Mouse (Mus musculus): ENCODE data around the gene Ubtd2.
A peak's percentile ranks its signal among the peaks of the same experiment; 100 is the strongest.

The Ubtd2 gene

DNA sequence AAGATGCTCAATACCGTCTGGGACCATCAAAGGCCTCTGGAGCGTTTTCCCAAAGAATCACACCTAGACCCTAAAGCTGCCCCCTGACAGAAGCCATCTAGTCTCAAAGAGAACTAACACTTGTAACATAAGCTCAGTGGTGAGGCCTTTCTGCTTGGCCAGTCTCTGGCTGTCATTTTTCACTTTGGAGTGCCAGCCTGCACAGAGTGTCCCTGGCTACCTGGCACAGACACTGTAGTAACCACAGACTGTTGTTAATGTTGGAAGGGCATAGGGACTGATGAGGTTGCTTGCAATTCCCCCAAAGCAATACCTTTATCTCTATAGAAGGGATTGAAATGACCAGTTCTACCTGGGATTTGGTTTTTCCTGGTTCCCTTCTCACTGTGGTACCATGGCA is 66.1 kb downstream of the Ubtd2 start:
- DNase-seq: no peak

DNA sequence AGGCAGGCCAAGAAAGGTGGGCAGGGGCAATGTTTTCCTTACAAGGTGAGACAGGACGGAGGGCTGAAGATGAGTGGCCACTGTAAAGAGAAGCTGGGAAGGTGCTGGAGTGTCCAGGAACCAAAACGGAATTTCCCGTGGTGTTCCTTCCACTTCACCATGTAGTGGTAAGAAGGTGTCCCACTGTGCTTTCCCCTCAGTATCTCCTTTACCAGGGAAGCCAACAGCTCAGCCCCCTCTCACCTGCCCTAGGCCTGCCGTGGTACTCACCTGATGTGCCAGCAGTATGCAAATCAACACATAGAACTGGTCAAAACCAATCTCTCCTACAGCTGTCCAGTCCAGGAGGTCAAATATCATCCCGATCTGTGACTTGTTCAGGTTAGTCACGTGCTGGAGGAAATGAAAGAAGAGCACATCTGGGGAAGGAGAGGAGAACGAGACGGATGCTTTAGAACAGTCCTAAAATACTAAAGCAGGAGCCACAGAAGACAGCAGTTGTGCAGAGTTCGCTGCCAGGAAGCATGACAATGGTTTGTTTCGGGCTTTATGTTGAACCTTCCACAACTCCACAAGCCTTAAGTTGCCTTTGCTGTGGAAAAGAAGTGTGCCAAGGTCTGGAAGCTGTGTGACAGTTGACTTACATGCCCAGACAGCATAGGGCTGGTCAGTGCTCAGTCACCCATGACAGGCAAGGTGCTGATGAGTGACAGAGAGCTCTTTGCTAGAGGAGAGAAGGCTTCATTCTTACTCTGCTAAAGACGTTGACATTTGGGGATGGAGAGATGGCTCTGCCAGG is 69.2 kb downstream of the Ubtd2 start:
- no peak for DNase-seq

DNA sequence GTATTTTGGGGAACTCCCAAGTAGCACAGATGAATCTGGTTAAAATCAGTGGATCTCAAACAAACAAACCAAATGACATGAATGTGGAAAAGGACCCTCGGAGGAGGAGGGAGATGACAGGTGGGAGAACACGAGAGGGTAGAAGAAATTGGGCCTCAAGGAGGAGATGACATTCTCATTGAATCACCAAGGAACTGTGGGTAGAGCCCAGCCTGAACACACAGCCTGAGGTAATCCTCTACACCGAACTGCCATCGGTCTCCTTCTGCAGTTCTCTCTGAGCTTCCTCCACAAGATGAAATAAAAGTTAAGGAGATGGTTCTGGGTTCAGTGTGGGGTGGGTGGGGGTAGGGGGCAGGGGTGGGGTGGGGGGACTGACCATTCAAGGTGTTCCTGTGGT is 71.8 kb downstream of the Ubtd2 start:
- DNase-seq: no peak

DNA sequence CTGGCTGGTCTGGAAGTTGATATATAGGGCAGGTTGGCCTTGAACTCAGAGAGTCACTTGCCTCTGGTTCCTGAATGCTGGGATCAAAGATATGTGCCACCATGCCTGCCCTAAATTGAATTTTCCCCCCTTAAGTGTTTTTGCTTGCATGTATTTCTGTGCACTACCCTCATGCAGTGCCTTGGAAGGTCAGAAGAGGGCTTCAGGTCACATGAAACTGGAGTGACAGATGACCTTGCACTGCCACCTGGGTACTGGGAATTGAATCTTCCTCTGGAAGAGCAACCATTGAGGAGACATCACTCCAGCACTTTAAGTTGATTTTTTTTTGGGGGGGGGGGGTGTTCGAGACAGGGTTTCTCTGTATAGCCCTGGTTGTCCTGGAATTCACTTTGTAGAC is 75.0 kb downstream of the Ubtd2 start:
- DNase-seq: no peak

DNA sequence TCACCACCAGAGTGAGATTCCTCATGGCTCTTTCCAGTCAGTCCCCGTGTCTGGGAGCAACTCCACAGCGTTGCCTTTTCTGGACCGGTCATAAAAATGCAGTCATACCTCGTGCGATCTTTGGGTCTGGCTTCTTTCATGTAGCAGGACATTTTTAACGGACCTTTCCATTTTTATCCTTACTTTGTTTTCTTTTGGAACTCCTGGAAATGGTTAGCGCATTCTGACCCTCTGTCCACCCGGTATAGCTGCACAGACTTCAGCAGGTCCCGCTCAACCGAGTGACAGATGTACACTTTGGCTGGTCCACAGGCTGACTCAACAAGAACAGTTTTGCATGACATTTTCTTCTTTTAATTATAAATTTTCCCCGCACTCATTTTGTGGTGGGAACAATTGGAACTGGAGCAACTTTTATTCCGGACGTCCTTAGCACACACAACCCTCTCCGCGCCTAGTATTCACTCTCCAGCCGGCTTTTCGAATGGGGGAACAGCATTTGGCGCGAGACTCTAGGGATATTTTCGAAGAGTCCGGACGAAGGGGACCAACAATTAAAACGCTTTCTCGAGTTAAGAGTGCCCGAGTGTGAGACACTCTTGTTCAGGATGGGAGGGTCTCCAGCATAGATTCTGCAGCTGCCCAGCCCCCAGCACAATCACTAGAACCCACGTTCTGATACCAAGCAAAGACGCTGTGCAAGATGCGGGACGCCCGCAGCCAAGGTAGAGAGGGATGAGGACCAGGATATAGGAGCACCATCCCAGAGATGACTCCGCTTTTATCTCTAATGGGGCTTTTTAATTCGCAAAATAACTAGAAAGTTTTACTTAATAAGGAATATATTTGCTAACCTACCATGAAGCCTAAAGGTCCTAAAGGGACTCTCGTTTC is 76.9 kb downstream of the Ubtd2 start, which contains the start of gene Efcab9:
TSS of gene Efcab9 (minus strand) at position 211 of the 894 bp plus-strand sequence.
- DNase-seq: no peak

DNA sequence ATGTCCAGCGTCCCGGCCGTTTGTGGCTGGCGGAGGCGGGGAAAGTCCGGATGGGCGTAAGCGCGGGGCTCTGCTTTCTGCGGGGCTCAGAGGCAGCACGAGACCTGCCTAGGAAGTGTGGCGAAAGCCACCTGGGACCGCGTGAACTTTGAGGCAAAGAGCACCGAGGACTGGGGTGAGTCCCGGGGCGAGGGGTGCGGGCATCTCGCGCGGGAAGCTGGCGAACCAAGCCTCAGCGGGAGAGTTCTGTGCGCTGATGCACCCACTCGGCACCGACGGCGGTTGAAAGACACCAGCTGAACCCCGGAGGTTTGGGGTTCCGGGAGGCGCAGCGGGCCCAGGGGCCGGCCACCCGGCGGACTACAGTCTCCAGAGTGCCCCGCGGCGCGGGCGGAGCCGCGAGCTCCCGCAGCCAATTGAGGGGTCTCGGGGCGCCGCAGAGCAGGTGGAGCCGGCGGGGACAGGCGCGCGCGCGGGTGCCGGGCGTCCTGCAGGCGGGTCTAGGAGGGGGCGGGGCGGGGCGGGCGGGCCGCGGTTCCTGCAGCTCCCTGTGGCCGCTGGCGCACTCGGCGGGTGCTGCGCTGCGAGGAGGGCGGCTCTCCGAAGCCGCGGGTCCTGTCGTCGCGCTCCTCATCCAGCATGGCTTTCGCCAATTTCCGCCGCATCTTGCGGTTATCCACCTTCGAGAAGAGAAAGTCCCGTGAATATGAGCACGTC is 77.8 kb downstream of the Ubtd2 start, which contains the start of gene Stk10:
TSS of gene Stk10 (plus strand) at position 541 of the 717 bp plus-strand sequence.
- DNase-seq: peak; percentile 94

DNA sequence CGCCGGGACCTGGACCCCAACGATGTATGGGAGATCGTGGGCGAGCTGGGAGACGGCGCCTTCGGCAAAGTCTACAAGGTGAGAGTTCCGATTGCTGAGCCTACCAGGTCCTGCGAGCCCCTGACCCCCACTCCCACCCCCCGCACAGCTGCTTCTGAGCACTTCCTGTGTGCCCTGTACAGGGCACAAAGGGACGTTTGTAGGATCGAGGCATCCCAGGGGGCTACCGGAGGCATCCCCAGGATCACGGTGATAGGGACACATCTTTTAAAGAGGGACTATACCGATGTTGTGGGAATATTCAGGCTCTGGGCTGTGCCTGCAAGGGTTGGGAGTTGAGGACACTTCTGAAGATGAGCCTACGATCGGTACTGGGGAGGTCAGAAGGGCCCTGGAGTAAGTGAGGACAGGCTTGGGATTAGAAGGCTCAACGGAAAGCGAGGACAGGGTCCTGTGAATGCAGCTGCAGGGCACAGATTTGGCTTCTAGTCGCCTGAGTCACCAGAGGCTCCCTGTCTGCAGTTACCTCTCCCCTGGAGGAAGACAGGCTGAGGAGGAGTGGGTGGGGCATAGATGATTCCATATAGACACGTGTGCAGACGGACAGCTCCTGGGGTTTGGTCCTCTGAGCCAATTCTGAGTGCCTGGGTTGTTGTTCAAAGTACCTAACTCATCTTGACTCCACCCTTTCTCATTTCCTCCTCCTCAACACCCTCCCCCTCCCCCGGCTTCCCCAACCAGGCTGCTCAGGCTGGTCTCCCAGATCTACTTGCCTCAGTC is 78.5 kb downstream of the Ubtd2 start:
- peak; percentile 70 for DNase-seq

DNA sequence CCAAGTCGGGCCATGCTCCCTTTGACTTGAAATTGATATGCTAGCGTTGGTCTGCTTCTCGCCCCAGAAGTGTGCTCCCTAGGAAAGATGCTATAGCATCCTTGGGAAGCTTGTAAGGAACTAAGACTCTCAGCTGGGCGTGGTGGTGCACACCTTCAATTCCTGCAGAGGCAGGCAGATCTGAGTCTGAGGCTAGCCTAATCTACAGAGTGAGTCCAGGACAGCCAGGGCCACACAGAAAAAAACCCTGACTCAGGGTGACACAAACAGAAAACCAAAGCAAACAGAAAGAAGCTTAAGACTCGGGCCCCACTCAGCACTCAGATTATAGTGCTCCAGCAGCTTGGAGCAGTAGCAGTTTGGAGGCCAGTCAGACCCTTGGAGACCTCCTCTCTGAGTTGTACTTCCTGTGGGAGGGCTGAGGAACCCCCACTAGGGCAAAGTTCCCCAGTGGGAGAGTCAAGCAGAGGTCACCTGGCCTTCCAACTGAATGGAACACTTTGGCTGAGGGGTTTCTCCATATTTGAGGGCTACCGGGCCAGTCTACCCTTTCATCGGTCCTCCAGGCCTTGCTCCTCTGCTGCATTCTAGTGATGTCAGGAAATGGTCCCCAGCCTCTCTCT is 79.4 kb downstream of the Ubtd2 start:
- peak; percentile 61 for DNase-seq

DNA sequence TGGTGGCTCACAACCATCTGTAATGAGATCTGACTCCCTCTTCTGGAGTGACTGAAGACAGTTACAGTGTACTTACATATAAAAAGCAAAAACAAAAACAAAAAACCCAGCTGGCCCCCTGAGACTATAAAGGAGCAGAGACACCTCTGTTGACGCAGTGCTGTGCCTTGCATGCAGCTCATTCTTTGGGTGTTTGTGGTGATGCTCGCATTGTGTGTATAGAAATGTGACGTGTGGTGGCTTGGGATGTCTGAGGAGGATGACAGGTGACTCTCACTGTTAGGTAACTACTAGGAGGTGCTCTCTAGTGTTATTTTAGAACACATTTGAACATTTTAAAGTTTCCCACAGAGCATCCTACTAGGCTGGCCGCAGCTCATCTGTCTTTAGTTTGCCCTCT is 80.5 kb downstream of the Ubtd2 start:
- DNase-seq: no peak

DNA sequence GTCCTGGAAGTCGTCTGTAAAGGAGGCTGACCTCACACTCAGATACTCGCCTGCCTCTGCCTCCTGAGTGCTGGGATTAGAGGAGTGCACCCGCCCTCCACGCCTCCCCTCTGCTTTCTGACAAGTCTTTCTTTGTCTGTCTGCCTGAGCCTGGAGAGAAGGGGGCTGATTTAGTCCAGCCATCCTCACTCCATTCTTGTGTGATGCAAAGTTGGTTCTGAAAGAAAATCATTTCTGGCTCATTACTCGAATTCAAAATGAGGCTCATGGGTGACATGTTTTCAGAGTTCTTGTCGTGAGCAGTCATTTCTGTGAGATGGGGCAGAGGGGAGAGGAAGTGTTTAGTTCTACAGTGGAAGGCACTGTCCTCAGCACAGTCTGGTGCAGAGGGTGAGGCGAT is 81.8 kb downstream of the Ubtd2 start:
- no peak for DNase-seq

DNA sequence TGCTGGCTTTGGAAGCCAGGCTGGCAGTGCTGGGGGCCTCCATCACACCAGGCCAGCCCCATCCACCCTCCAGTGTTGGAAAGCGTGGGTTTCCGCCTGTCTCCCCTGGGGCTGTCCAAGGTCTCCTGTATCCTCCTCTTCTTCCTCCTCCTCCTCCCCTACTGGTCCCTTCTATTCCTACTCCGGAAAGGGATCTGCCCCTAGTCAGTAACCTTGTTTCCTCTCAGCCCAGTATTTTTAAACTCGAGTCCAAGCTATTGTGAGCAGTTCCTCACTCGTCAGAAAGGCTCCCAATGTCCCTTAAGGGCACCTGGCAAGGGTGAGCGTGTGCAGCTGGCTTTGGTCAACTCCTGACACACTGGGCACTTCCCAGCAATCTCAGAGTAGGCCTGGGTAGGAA is 83.3 kb downstream of the Ubtd2 start:
- DNase-seq: peak; percentile 3

DNA sequence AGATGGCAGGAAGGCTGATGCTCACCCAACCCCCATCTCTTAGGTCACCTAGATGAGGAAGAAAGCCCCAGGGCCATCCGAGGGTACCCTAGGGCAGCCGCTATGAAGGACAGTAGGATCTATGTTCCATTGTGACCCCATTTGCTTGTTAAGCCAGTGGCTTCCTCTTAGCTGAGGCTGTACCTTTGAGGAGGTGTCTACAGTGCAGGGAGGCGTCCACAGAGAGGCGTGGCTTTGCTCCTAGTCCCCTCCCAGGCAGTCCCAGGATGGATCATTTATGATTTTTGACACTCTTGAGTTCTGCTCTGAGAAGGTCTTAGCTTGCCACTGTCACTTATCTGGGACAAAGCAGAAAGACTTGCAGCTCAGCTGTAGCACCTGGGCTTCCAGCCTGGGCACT is 83.7 kb downstream of the Ubtd2 start:
- DNase-seq: peak; percentile 62

DNA sequence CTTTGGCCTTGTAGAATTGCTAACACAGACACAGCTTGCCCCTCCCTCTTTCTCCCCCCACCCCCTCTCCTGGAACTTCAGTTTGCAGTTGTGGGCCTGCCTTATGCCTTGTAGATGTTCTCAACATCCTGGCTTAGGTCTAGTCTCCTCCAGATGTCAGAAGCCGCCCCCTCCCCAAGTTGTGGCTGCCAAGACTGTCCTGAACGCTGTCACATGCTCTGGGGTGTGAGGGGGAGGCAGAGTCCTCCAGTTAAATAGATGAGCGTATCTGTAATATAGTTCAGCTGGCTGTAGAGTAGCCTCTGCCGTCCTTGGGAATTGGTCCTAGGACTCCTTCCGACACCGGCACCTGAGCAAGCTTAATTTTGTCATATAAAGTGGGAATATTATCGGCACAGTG is 84.5 kb downstream of the Ubtd2 start:
- no peak for DNase-seq

DNA sequence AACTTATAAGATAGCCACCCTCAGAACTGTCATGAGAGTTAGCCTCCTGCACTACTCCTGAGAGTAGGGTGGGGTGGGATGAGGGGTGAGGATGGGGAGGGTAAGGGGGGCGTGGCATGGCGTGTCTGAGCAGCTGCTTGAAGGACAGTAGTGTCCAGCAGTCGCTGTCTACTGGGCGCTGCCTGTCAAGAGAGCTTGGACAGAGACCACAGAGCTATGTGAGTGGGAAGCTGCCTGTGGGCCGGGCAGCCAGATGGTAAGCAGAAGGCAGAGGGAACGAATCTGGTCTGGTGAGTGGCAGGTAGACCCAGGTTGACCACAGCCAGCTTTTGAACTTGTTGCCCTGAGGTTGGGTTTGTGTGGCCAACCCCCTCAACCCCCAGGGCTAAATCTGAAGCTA is 85.3 kb downstream of the Ubtd2 start:
- DNase-seq: no peak

DNA sequence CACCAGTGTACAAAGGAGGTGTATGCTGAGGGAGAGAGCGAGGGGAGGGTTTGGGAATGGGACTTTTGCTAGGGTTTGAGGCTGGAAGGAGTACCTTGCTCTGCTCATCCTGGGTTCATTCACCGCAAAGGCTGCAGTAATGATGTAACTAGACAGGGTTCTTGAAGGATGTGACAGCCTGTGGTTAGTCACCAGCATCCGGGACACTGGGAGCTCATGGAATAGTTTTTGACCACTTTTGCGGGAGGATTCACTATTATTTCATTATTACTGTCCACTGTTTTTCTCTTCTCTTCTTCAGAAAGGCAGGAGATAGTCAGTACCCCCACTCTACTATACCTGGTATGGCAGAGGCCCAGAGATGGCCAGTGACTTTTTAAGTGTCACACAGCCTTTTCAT is 87.0 kb downstream of the Ubtd2 start:
- DNase-seq: no peak

DNA sequence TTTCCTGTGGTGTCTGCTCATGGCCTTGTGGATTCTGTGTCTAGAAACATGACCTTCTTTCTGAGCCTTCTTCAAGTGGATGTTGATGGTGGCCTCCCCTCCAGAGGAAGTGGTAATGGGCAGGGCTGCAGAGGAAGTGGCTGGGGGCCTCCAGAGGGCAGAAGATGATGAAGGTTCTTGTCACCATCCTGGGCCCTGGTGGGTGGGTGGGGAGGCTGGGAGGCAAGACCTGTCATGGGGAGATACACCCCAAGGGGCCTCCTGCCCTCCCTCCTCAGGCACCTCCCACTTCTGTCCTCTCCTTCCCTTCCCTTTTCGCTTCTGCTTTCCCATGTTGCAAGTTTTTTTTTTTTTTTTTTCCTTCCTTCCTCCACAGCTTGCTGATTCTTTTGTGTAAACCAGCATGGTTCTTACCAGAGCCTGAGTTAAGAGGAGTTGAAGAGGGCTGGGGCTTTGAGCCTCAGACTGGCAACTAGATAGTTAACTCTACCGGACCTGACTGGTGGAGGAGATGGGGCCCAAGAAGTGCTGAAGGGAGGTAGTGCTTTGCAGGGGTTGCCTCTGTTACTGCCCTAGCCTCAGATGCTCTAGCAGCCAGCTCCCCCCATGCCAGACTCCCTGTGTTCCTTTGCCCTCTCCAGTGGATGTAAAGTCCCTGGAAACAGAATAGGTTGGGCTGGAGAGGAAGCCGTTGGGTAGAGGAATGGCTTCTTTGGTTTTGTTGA is 87.7 kb downstream of the Ubtd2 start:
- peak; percentile 95 for DNase-seq

DNA sequence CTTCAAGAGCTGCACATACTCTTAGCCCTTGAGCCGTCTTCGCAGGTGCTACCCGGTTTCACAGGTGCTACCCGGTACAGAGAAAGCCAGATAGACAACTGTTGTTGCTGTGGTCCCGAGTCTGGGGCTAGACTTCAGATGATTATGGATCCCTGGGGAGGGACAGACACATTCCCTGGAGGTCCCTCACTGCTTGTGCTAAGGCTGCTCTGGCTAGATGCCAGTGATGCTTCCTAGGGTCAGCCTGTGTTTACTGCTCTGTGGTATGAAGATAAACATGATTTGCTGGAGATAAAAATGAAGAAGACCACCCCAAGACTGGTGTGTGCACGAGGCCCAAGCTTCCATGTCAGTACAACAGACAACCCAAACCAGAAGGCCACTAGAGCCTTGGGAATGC is 88.9 kb downstream of the Ubtd2 start:
- DNase-seq: no peak

DNA sequence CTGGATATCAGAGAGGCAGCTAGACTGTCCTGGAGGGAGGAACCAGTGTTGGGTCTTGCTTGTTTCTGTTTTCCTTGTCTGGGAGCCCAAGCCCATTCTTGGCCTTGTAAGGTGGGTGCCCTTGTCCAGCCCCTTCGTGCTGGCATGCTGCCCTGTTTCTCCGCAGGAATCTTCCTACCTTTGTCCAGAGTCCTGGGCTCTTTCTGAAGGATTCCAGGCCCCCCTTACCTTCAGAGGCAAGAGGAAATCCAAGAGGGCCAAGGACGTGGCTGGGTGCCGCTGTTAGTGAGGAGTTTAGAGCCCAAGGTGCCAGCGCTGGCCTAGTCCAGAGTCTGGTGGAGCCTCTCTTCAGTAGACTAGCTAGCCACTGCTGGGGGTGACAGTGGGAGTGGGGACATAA is 89.3 kb downstream of the Ubtd2 start:
- DNase-seq: no peak

DNA sequence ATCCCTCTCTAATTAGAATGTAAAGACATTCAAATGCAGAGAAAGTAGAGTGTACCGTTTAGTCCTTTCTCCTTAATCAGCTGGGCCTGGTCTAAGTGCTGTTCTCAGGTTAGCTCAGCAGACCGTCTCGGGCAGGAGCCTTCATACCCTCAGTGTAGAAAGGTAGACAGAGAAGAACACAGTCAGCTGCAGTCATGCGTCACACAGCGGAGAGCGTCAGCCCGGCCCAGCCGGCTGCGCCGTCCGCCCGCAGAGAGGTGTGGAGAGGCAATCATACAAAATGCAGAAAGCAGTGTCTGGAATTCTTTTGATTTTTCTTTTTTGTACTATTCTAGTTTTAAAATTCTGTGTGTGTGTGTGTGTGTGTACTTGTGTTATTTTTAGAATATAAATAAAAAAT is 90.4 kb downstream of the Ubtd2 start:
- DNase-seq: no peak

DNA sequence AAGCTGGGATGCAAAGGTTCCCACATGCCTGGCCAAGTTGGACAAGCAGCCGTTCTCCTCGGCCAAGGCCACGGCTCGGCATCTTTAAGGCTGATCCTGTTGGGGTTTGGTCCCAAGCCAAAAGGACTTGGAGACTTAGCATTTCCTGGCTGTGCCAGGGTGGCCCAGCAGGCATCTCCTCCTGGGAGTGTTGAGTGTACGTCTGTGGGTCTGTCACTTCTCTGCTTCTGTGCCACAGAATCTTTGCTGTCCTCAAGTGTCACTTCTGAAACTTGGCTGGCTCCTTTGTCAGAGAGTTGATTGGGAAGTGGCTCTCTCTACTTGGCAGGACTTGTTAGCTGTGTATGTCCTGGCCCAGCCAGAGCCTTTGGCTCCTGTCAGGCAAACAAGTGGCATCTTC is 91.3 kb downstream of the Ubtd2 start:
- no peak for DNase-seq

DNA sequence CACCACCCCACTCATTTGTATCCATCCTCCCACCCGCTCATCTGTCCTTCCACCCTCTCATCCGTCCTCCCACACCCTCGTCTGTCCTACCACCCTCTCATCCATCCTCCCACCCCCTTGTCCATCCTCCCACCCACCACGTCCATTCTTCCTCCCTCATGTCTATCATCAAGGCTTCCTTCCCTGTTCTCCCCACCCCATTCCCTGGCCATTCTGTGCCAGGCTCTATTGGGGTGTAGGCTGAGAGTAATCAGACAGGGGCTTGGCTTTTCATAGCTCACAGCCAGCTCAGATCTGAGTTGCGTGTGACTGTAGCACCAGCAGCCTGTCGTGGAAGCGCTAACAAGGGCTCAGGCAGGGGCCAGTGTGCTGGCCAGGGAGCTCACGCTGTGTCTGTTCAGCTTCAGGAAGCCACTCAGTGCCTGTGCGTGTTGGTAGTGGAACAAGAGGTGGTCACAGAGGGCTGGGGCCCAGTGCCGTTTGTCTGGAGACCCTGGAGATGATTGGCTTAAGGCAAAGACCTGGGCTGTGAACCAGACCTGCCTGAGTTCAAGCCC is 92.3 kb downstream of the Ubtd2 start:
- DNase-seq: no peak
